Mouse (Mus musculus): ENCODE results near the gene Fxyd1.

- no peak for TF ChIP-seq GATA1 (IDR thresholded peaks at IDR 0.05; ENCODE audit: low read length)
- TF ChIP-seq TAL1 (IDR thresholded peaks at IDR 0.05; ENCODE audit: low read length), result no peak
Observed at GRCm38 (mm10) chr7:31074713-31075069, 17.7 kb upstream of the Fxyd1 start.
